8 mouse cellular contexts compared by ENCODE assay signal in the genomic region with DNA sequence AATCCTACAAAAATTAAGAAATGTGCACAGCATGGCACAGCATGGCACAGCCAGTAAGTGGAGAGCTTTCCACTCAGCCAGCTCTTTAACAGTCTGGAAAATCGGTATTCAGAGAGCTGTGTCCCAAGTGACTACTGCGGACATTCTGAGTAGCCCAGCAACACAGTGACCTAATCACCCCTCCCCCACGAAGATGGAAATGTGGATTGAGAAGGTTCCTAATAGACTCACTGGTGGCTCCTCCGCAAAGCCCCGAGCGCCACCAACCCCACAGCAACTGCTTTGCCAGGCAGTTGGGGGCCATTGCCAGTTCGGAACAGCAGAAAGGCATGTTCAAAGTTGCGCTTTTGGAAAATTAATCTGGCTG.
DNase-seq lines count a peak whose midpoint lies in the region; ATAC-seq and TF ChIP-seq lines count a peak whose summit lies in the region.
"Had no signal": no experiment of that assay in that cellular context is flagged by ENCODE, and none has a peak within 500 bp of the region (broad histone marks: within the 10 kb centered on the region; RNA-seq: fewer than 3 reads in every experiment).

No protein-coding gene starts in this region.

- no peak overlapping the region for H3K4me3 ChIP-seq in embryonic facial prominence, embryonic 13.5 days
- H3K4me3 ChIP-seq in layer of hippocampus, adult 2 months, result no peak overlapping the region
- H3K4me3 ChIP-seq in neural tube, embryonic 13.5 days, result no peak overlapping the region

- peaks cover 22% of the 10 kb centered on the region for H3K4me1 ChIP-seq in embryonic facial prominence, embryonic 13.5 days
- H3K4me1 ChIP-seq in neural tube, embryonic 13.5 days (replicated peaks), result peaks cover 23% of the 10 kb centered on the region

- no peaks in the 10 kb centered on the region for H3K27me3 ChIP-seq in embryonic facial prominence, embryonic 13.5 days
- no peaks in the 10 kb centered on the region for H3K27me3 ChIP-seq in neural tube, embryonic 13.5 days

- peak; percentile 41 for DNase-seq in testis, postnatal 10 days (ENCODE audit: low spot score)
- DNase-seq in testis, postnatal 14 days (ENCODE audit: low spot score), result no peak
- DNase-seq in layer of hippocampus, adult 2 months (ENCODE audit: low spot score in 2 of 2), result peak; percentile 37 to 54
- no peak for DNase-seq in adrenal gland, adult 8-10 months

- no peak overlapping the region for H3K9ac ChIP-seq in embryonic facial prominence, embryonic 13.5 days
- no peak overlapping the region for H3K9ac ChIP-seq in neural tube, embryonic 13.5 days

- 16% methylated on average over 8 of the region's 8 CpGs for WGBS in embryonic facial prominence, embryonic 13.5 days
- 7% methylated on average over 8 of the region's 8 CpGs for WGBS in neural tube, embryonic 13.5 days

- peak; percentile 24; the same call in 1 of the 2 replicates for TF ChIP-seq CTCF in layer of hippocampus, adult 2 months (conservative IDR thresholded peaks at IDR 0.05)

- ATAC-seq in embryonic facial prominence, embryonic 13.5 days (ENCODE audit: insufficient number of reproducible peaks, insufficient read depth, low FRiP score, low TSS enrichment, low read depth), result peak; percentile 43; the same call in 1 of the 2 replicates
- ATAC-seq in neural tube, embryonic 13.5 days (ENCODE audit: low read depth), result peak; percentile 46; the same call in 1 of the 2 replicates
- ATAC-seq in megakaryocyte progenitor cell, adult 5-6 weeks (replicated peaks; ENCODE audit: poor library complexity), result no peak

- 0 out of 2 replicates have a peak, but pooled peaks cover 3% of the 10 kb centered on the region for H3K36me3 ChIP-seq in embryonic facial prominence, embryonic 13.5 days
- no peaks in the 10 kb centered on the region for H3K36me3 ChIP-seq in neural tube, embryonic 13.5 days

- no peak overlapping the region for H3K27ac ChIP-seq in embryonic facial prominence, embryonic 13.5 days
- peak overlapping the region; percentile 72 for H3K27ac ChIP-seq in layer of hippocampus, adult 2 months
- H3K27ac ChIP-seq in neural tube, embryonic 13.5 days (replicated peaks), result peak overlapping the region; percentile 57
- H3K27ac ChIP-seq: kidney, postnatal 0 days had no signal

- H3K4me2 ChIP-seq in embryonic facial prominence, embryonic 13.5 days, result peak overlapping the region; percentile 44
- H3K4me2 ChIP-seq in neural tube, embryonic 13.5 days, result peak overlapping the region; percentile 58

- H3K9me3 ChIP-seq in embryonic facial prominence, embryonic 13.5 days, result peaks cover 26% of the 10 kb centered on the region
- H3K9me3 ChIP-seq in neural tube, embryonic 13.5 days, result peaks cover 18% of the 10 kb centered on the region

Comparison
In these comparisons a context has a peak if more than half of its experiments do, and no peak if none do; other contexts are left out.
1. DNase-seq: peak in testis, postnatal 10 days (single experiment) and layer of hippocampus, adult 2 months (2 of 2); none in testis, postnatal 14 days (single experiment) and adrenal gland, adult 8-10 months (single experiment).